Mouse (Mus musculus) cerebellum, adult 11-12 months (tissue): Measurements from ENCODE around the gene Crhr2.

Experiments
- DNase-seq: peaks from one replicate; pipeline ENCODE4 v3.0.0; 2022

Crhr2 gene

DNA sequence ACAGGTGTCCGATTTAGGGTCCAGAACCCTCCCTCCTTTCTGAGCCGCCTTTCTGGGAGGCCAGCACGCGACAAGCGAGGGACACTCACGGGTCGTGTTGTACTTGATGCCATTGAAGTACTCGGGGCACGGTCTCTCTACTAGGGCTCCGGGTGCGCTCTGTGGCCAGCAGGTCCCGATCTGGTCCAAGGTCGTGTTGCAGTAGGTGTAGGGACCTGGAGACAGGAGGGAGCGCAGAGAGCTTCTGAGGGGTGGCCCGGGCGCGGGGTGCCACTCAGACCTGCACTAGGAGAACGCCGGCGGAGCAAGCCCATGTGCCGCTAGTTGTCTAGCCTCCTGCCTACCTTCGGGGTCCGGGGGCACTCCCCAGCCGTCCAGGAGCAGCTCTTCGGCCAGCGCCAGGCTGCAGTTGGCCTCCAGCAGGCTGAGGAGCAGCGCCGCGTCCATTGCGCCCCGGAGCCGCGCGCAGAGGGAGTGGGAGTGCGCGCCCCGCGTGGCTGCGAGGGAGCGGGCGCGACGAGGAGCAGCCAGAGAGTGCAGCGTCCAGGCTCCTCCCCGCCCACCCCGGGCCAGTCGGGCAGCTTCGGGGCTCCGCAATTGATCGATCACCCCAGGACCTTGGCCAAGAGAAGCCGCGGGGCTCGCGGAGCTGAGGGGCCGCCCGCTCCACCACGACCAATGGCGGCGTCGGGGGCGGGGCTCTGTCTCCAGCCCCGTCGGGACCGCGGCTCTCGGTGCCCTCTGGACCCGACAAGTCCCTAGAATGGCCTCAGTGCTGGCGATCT, 15.3 kb downstream of the Crhr2 start:
- no peak for DNase-seq

DNA sequence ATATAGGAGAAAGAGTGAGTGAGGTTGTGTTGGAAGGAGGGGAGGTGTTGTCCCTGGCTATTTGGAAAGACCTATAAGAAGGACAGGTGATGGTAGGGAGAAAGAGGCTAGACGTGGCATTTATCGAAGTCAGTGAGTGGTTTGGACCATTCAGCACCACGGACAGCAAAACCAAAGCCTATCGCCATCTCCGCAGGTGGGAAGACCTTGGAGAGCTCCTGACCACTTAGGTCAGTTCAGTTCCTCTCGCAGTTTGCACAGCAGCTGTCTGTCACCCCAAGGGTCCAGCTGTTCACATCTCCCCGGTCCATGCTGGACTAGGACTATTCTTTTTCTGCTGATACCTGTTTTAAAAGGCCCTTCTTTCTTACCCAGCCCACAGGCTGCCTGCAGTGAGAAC, 24.5 kb downstream of the Crhr2 start:
- no peak for DNase-seq

- no peak for DNase-seq
Observed at GRCm38 (mm10) chr6:55098603-55099002, 34.2 kb downstream of the Crhr2 start.

- DNase-seq = no peak
Observed at GRCm38 (mm10) chr6:55098030-55098429, 34.8 kb downstream of the Crhr2 start.

GRCm38 (mm10) chr6:55093431-55094146, 39.2 kb downstream of the Crhr2 start:
- no peak for DNase-seq

DNA sequence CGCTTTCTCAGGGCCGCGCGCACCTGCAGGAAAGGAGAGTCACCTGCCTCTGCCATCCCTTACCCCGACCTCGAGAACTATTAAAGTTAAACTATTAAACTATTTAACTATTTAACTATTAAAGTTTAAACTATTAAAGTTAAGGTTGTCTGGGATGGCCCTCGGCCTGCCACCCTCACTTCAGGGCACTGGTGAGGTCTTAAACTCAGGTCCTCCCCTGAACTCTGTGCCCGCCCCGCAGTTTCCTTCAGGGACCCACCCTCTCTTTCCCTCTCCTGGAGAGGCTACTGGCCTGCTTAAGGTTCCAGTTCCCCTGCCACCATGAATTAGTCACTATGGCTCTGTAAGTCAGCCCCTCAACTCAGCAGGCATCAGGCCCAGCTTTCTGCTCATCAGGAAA, 41.4 kb downstream of the Crhr2 start:
- no peak for DNase-seq

DNA sequence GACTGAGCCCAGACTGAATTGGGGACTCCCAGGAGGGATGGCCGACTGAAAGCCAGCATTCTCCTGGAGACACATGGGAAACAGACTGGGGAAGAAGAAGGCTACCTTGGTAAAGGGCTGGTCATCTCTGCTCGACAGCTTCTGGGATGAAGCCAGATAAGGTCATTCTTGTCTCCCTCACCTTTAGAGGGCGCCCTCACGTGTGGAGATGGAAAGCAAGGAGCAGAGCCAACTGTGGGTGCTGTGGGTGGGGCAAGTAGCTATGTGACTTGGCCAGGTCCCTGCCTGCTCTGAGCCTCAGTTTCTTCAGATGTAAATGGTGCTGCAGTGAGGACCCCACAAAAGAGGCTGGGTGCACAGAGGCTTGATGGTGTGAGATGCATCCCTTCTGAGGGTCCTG, 42.2 kb downstream of the Crhr2 start:
- DNase-seq = no peak

- no peak for DNase-seq
Observed at GRCm38 (mm10) chr6:55087355-55087754, 45.5 kb downstream of the Crhr2 start.

- DNase-seq = no peak
Observed at GRCm38 (mm10) chr6:55082261-55083051, 50.4 kb downstream of the Crhr2 start.

DNA sequence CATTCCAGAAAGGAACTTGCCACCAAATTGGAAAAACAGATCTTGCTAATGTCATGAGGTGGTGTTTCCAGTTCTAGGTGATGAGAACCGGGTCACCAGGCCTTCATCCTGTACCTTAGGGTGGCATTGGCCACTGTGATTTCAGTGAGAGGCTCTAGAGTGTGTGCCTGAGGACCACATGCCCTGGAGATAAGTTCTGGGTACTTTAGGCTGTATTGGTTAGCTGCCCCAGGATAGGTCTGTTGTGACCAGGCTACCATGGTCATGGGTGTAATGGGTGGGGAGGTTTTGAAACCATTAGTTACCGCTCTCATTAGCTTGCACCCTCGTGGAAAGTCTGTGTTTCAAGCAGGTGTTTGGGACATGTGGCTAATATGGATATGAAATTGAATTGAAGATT, 51.4 kb downstream of the Crhr2 start:
- DNase-seq = no peak

DNA sequence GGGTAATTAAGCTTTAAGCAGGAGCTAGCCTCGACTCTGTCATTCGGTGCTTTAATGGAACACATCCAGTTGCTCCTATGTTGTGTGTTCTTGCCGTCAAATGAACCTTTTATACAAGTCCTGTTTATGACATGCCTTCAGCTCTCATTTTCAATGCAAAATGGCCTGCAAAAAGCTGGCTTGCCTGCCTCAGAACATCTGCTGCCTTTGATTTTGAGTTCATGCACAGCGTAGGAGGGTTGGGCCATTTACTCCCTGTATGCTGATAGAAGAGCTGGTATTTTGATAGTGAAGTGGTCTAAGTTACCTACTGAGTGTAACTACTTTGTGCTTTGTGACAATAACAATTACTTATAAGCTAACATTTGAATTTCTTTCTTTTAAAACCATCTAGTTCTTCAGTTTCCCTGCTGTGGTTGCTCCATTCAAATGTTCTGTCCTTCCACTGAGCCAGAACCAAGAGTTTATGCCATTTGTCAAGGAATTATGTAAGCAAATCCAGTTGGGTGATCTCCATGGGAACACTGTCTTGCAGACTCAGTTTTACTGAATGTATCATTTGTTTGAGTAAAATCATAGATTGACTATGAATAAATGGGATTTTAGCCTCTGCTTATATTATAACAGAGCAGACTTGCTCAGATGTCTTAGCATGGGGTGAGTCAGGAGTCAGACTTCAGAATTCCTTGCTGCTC, 56.1 kb downstream of the Crhr2 start:
- DNase-seq = no peak

- DNase-seq = no peak
Observed at GRCm38 (mm10) chr6:55065903-55066302, 66.9 kb downstream of the Crhr2 start.

GRCm38 (mm10) chr6:55064477-55064827, 68.4 kb downstream of the Crhr2 start:
- no peak for DNase-seq

- no peak for DNase-seq
Observed at GRCm38 (mm10) chr6:55063793-55064476, 68.9 kb downstream of the Crhr2 start.

GRCm38 (mm10) chr6:55062200-55062599, 70.6 kb downstream of the Crhr2 start:
- DNase-seq = no peak

GRCm38 (mm10) chr6:55061328-55061727, 71.5 kb downstream of the Crhr2 start:
- peak; percentile 53 for DNase-seq

DNA sequence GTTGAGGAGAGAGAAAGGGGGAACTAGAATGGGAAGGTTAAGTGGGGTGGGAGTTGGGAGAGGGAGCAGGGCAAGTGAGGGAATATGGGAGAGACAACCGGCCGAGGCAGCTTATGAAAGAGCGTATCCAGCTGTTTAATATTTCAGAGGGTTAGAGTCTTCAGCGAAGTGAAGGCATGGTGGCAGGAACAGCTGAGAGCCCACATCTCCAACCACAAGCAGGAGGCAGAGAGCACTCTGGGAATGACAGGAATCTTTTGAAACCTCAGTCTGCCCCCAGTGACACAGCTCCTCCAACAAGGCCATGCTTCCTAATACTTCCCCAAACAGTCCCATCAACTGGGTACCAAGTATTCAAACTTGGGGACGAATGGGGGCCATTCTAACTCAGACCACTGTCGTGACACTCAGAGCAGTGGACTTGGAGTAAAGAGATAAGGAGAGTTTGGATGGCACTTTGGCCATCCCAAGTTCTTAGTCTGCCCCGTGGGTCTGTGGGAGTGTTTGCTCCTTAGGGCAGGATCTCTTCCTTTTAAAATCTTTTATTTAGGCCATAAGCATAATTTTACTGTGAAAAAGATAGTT, 72.5 kb downstream of the Crhr2 start:
- DNase-seq = no peak

DNA sequence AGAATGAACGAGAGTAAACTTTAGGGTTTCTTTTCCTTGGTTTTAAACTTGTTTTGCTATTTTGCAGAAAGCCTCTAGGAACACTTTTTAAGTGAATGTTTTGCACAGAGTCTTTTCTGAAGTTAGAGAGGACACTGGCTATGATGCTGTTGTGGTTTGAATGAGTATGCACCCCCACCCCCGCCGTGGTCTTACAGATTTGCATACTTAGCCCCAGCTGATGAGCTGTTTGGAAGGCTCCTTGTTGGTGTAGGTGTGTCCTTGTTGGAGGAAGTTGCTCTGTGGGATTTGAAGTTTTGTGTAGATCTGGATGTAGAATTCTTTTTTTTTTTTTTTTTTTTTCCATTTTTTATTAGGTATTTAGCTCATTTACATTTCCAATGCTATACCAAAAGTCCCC, 75.4 kb downstream of the Crhr2 start:
- DNase-seq = no peak

DNA sequence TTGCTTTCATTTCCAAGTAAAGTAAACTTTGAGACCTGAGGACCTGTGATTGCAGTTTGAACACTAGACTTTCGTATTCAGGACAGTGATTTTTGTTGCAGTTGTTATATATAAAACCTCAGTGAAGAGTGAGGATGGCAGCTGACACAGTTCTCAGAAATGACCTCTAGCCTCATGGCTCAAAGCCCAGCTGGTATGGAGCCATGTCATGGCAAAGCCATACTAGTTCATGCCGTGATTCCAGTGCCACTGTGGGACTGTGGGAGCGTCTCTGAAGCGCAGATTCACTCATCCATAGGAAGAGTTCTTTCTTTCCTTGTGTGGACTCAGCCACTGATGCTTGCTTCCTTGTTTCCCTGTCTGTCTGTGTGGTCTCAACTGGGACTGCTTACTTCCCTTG, 78.3 kb downstream of the Crhr2 start:
- no peak for DNase-seq

GRCm38 (mm10) chr6:55049186-55049585, 83.6 kb downstream of the Crhr2 start:
- no peak for DNase-seq

GRCm38 (mm10) chr6:55045326-55045725, 87.5 kb downstream of the Crhr2 start:
- DNase-seq = no peak

DNA sequence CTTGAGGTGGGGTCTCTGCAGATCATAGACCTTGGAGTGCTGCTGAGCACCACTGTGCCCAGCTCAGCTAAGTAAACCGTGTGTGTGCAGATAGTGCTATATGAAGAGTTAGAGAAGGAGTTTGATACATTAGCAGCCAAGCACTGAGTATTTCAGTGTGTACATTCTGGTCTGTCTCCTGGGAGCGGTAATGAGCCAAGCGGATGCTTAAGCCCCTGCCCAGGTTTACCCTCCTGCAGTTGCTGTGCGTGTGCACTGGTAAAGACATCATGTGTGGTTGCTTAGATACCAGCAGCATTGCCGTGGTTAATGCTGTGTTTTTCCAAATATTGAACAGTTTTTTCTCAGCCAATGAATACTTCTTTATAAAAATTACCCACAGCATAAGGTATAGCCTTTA, 88.3 kb downstream of the Crhr2 start:
- no peak for DNase-seq
